Mouse (Mus musculus): ENCODE results near the gene Cabcoco1. TPM values are rescaled to one million over a fixed set of nuclear protein-coding genes. Genes with fewer than 3 reads are reported as not detected.

The Cabcoco1 gene
- polyA plus RNA-seq, 1 experiment, result 12.3 TPM

DNA sequence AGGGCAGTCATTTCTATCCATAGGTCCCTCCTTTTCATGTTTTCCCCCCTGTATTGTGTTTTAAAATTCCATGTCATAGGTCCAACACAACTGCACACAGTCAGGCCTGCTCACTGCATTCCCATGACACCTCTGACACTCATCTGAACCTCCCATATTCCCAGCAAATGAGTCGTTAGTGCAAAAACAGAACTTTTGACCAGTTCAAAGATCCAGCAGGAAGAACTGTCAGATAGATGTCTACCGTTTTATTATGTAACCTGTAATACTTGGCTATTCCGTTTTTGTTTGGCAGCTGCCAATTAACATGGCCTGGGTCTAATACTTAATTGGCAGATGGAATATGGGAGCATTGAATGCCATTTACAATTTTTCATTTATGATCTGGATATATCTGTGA, 34.0 kb downstream of the Cabcoco1 start:
- DNase-seq, result peak; percentile 58
- Histone ChIP-seq H3K36me3 (ENCODE audit: control insufficient read depth, insufficient read depth, low read length) (no peaks in the 10 kb centered on the region; the same call in 1 of the 2 replicates), H3K4me1 (ENCODE audit: control insufficient read depth, insufficient read depth, low read length) (no peaks in the 10 kb centered on the region), H3K4me3 (ENCODE audit: insufficient read depth, low read depth, low read length) (no peak overlapping the region), H3K27ac (ENCODE audit: insufficient read depth, low read depth, low read length) (no peak overlapping the region), H3K27me3 (replicated peaks; ENCODE audit: control insufficient read depth, insufficient read depth, low read length) (no peaks in the 10 kb centered on the region)
- 67% methylated on average over 3 of the region's 3 CpGs for WGBS
- TF ChIP-seq CTCF (conservative IDR thresholded peaks at IDR 0.05; ENCODE audit: insufficient read depth, insufficient read length, low read depth, low read length) (no peak), POLR2A (IDR thresholded peaks at IDR 0.05; ENCODE audit: low read depth, low read length) (no peak)

DNA sequence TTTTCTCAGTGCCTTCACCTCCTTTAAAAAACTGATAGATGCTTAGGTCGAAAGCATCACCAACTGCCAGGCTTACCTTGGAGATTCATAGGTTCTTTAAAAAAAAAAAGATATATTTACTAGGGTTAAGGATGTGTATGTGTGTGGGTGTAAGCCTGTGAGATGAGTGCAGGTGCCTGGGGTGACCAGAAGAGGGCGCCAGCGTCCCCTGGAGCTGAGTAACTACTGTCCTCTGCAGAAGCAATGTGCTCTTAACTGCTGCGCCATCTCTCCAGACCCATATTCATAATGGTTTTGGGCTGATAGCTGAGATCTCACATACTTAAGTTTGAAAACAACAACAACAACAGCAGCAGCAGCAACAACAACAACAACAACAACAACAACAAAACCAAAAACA, 35.5 kb downstream of the Cabcoco1 start:
- no peaks in the 10 kb centered on the region for H3K4me1 ChIP-seq (ENCODE audit: control insufficient read depth, insufficient read depth, low read length)
- no peak for DNase-seq
- H3K27me3 ChIP-seq (replicated peaks; ENCODE audit: control insufficient read depth, insufficient read depth, low read length), result no peaks in the 10 kb centered on the region
- H3K4me3 ChIP-seq (ENCODE audit: insufficient read depth, low read depth, low read length), result no peak overlapping the region
- H3K27ac ChIP-seq (ENCODE audit: insufficient read depth, low read depth, low read length), result no peak overlapping the region
- 89% methylated on average over 4 of the region's 4 CpGs for WGBS
- TF ChIP-seq POLR2A (IDR thresholded peaks at IDR 0.05; ENCODE audit: low read depth, low read length), result no peak
- peak; percentile 47 for TF ChIP-seq CTCF (conservative IDR thresholded peaks at IDR 0.05; ENCODE audit: insufficient read depth, insufficient read length, low read depth, low read length)
- no peaks in the 10 kb centered on the region; the same call in 1 of the 2 replicates for H3K36me3 ChIP-seq (ENCODE audit: control insufficient read depth, insufficient read depth, low read length)

GRCm38 (mm10) chr10:68504586-68505152, 37.0 kb downstream of the Cabcoco1 start:
- TF ChIP-seq POLR2A (IDR thresholded peaks at IDR 0.05; ENCODE audit: low read depth, low read length), result no peak
- TF ChIP-seq CTCF (conservative IDR thresholded peaks at IDR 0.05; ENCODE audit: insufficient read depth, insufficient read length, low read depth, low read length), result no peak
- Histone ChIP-seq H3K4me1 (ENCODE audit: control insufficient read depth, insufficient read depth, low read length) (no peaks in the 10 kb centered on the region), H3K27me3 (replicated peaks; ENCODE audit: control insufficient read depth, insufficient read depth, low read length) (no peaks in the 10 kb centered on the region), H3K27ac (ENCODE audit: insufficient read depth, low read depth, low read length) (no peak overlapping the region), H3K36me3 (ENCODE audit: control insufficient read depth, insufficient read depth, low read length) (no peaks in the 10 kb centered on the region; the same call in 1 of the 2 replicates), H3K4me3 (ENCODE audit: insufficient read depth, low read depth, low read length) (no peak overlapping the region)
- DNase-seq, result no peak
- 66% methylated on average over 9 of the region's 9 CpGs for WGBS

DNA sequence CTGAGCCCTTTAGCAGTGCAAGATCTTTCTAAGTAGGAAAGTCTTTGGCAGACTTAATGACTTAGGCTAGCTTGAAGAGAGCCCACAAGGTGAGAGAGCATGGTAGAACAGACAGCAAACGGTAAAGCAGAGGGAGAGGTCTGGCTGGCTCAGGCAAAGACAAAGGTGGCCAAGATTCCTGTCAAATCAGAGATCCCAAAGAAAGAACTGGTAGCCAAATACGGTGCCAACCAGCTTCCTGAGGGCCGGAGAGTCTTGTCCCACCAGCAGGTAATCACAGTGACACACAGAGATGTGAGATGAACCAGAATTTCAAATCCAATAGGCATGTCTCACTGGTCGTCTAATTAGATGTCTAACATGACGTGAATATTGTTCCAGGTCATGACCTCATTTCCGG, 40.6 kb downstream of the Cabcoco1 start:
- 87% methylated on average over 6 of the region's 6 CpGs for WGBS
- no peaks in the 10 kb centered on the region for H3K27me3 ChIP-seq (replicated peaks; ENCODE audit: control insufficient read depth, insufficient read depth, low read length)
- no peak for DNase-seq
- no peaks in the 10 kb centered on the region for H3K36me3 ChIP-seq (ENCODE audit: control insufficient read depth, insufficient read depth, low read length)
- no peak for TF ChIP-seq CTCF (conservative IDR thresholded peaks at IDR 0.05; ENCODE audit: insufficient read depth, insufficient read length, low read depth, low read length)
- TF ChIP-seq POLR2A (IDR thresholded peaks at IDR 0.05; ENCODE audit: low read depth, low read length), result no peak
- no peak overlapping the region for H3K27ac ChIP-seq (ENCODE audit: insufficient read depth, low read depth, low read length)
- no peak overlapping the region for H3K4me3 ChIP-seq (ENCODE audit: insufficient read depth, low read depth, low read length)
- no peaks in the 10 kb centered on the region for H3K4me1 ChIP-seq (ENCODE audit: control insufficient read depth, insufficient read depth, low read length)

- H3K27me3 ChIP-seq (replicated peaks; ENCODE audit: control insufficient read depth, insufficient read depth, low read length), result no peaks in the 10 kb centered on the region
- peak; percentile 78 for DNase-seq
- no peak overlapping the region for H3K4me3 ChIP-seq (ENCODE audit: insufficient read depth, low read depth, low read length)
- peaks cover 9% of the 10 kb centered on the region; the same call in 1 of the 2 replicates for H3K4me1 ChIP-seq (ENCODE audit: control insufficient read depth, insufficient read depth, low read length)
- no peak for TF ChIP-seq CTCF (conservative IDR thresholded peaks at IDR 0.05; ENCODE audit: insufficient read depth, insufficient read length, low read depth, low read length)
- no peak for TF ChIP-seq POLR2A (IDR thresholded peaks at IDR 0.05; ENCODE audit: low read depth, low read length)
- H3K27ac ChIP-seq (ENCODE audit: insufficient read depth, low read depth, low read length), result no peak overlapping the region
- H3K36me3 ChIP-seq (ENCODE audit: control insufficient read depth, insufficient read depth, low read length), result no peaks in the 10 kb centered on the region
- 57% methylated on average over 2 of the region's 2 CpGs for WGBS
Measured at GRCm38 (mm10) chr10:68495246-68495645, 46.5 kb downstream of the Cabcoco1 start.

GRCm38 (mm10) chr10:68491557-68491956, 50.1 kb downstream of the Cabcoco1 start:
- WGBS, result 71% methylated on average over 11 of the region's 11 CpGs
- DNase-seq, result peak; percentile 47
- H3K27me3 ChIP-seq (replicated peaks; ENCODE audit: control insufficient read depth, insufficient read depth, low read length), result no peaks in the 10 kb centered on the region
- no peaks in the 10 kb centered on the region for H3K36me3 ChIP-seq (ENCODE audit: control insufficient read depth, insufficient read depth, low read length)
- H3K4me3 ChIP-seq (ENCODE audit: insufficient read depth, low read depth, low read length), result no peak overlapping the region
- H3K4me1 ChIP-seq (ENCODE audit: control insufficient read depth, insufficient read depth, low read length), result peaks cover 9% of the 10 kb centered on the region; the same call in 1 of the 2 replicates
- H3K27ac ChIP-seq (ENCODE audit: insufficient read depth, low read depth, low read length), result no peak overlapping the region; the same call in 1 of the 2 replicates
- TF ChIP-seq POLR2A (IDR thresholded peaks at IDR 0.05; ENCODE audit: low read depth, low read length) (no peak), CTCF (conservative IDR thresholded peaks at IDR 0.05; ENCODE audit: insufficient read depth, insufficient read length, low read depth, low read length) (no peak)

- H3K27ac ChIP-seq (ENCODE audit: insufficient read depth, low read depth, low read length), result no peak overlapping the region
- TF ChIP-seq POLR2A (IDR thresholded peaks at IDR 0.05; ENCODE audit: low read depth, low read length) (no peak), CTCF (conservative IDR thresholded peaks at IDR 0.05; ENCODE audit: insufficient read depth, insufficient read length, low read depth, low read length) (no peak)
- peaks cover 9% of the 10 kb centered on the region; the same call in 1 of the 2 replicates for H3K4me1 ChIP-seq (ENCODE audit: control insufficient read depth, insufficient read depth, low read length)
- no peaks in the 10 kb centered on the region for H3K36me3 ChIP-seq (ENCODE audit: control insufficient read depth, insufficient read depth, low read length)
- DNase-seq, result no peak
- no peaks in the 10 kb centered on the region for H3K27me3 ChIP-seq (replicated peaks; ENCODE audit: control insufficient read depth, insufficient read depth, low read length)
- H3K4me3 ChIP-seq (ENCODE audit: insufficient read depth, low read depth, low read length), result no peak overlapping the region
- WGBS, result 59% methylated on average over 6 of the region's 6 CpGs
Measured at GRCm38 (mm10) chr10:68490781-68491180, 50.9 kb downstream of the Cabcoco1 start.

All from kidney, adult 2 months (tissue).